Mouse (Mus musculus): Measurements from ENCODE around the gene Sox1.
A peak's percentile ranks its signal among the peaks of the same experiment; 100 is the strongest.

Sox1 gene

DNA sequence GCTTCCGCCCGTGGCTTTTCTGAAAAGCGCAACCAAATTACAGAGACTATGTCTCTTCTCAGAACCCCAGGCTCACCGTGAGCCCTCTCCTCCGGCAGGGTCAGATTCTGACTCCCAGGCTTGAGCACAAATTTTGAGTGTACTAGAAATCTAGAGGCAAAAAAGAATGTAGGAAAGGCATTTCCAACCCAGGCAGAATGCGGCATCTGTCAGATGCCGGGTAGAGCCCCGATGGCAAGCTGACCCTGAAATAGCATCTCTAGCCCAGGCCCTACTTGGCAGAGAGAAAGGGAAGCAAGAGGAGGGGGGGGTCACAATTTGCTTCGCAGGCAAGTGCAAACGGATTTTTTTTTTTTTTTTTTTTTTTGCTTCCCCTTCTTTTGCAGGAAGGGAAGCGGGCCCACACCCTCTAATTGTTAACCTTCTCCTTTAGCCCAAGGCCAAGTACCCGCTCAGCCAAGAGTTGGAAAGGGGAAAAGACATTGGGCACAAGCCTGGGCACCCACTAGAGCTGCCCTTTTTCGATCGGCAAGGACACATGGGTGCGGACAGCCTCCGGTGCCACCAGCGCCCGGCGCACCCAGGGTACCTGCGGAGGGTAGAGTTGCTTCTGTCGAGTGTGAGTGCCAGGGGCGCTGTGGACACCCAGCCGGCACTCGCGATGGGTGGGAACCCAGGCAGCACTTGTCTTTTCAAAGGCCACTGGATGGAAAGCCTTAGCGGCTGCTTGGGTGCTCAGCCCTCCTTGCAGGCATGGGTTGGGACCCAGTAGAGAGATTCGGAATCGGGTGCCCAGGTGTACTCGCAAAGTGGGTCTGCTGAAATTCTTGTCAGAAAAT is 5.1 kb upstream of the Sox1 start:
- DNase-seq, result peak in 1 of 2 experiments; percentile 37

DNA sequence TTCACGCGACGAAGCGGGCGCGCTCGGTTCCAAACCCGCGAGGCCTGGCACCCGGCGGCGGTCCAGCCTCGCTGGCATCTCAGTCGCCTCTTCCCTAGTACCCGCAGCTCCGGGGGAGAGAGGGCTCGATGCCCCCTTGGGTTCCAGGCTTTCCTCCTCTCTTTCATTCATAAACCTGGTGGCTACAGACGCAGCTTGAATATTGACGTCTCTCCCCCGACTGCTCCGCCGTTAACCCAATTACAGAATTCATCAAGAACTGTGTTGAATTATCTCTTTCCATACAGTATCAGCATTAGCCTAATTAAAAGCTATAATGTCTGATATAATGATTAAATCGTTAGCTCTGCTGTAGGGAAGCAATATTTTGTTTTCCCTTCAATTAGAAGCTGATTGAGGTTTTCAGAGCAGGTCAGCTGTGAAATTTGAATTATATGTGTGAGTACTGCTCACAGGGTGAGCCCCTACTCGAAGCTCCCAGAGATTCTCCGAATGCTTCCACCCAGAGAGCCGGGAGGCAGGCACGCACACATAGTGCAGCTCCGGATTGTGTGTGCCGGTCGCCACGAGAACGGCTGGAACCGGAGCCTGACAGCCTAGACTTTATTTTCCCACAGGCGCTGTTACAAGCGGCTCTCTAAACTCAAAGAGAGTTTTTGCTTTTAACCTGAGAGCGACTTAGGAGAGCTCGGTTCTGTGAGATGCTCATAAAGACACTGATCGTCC is 4.3 kb upstream of the Sox1 start:
- DNase-seq, result peak in 1 of 2 experiments; percentile 45

DNA sequence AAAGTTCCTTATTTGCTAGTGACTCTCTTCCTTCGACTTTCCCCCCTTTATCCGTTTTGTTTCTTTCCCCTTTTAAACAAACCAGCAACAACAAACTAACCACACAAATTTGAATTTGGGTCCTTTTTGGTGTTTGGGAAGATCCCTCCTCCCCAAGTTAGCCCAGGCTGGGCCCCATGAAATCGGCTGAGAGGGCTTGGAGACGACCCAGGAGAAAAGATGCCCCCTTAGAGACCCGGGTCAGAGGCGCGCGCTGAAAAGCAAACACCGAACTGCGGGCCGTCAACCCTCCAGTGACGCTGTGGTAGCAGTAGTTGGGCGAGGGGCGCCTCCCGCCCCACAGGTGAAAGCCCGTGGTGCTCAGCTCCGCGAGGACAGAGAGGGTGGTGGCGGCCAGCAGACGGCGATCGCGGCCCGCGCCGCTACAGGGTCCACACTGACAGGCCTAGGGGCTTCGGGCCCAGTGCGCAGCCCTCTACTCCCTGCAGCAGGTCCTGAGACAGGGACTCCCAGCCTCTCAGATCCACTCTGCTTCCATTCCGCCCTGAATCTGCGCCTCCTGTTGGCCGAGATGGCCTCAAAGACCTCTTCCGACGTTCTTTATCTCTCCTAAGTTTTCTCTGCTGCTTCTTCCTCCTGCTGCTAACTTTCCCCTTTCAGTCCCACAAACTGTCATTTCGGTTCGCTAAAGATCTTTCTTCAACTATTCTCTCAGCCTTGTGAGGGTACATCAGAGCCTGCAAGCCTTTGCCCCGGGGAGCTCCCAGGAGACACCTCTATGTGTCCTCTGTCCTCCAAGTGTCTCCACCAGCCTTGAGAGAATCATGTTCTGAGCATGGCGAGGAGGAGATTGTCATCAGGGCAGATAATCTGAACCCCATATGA is 3.5 kb upstream of the Sox1 start:
- DNase-seq, result peak; percentile 41 to 52

DNA sequence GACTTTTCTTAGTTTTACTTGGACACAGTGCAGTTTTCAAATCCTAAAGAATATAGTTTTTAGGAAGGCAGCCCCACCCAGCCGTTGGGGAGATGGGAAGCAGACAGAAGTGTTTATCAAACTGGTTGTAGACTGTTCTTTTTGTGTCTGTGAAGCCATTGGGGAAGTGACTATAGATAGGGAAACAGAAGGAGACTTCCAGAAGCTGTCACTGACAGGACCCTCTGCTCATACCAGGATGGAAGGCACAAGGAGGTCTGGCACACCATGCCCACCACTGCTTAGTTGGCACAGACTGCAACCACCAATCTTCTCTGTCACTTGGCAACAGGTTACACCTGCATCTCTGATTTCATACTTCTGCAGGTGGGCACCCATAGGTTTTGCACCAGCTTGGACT is 2.3 kb upstream of the Sox1 start:
- no peak for DNase-seq

DNA sequence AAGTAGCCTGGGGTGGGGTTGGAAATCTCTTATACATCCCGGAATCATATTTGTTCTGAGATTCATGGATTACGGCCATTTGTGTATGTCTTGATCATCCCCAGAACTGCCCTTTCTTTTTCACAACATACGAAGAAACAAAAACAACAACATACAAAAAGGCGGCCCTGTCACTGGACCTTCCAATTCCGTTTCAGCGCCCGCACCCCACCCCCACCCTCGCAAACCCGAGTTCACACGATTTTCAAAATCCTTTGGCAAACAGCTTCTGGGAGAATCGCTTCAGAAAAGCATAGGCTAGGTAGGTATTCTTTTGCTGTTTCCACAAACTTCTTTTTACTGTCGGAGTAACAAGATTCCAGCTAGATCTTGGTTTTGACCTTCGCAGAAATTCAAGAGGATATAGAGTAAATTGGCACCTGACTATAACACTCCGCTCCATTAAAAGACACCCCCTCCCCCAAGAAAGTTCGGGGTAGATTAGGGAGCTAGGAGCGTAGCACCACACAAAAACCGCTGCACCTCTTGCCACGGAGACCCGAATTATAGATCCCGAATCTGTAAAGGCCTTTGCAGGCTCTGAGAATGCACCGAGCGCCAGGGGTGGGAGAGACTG is 602 bp upstream of the Sox1 start:
- DNase-seq, result no peak

DNA sequence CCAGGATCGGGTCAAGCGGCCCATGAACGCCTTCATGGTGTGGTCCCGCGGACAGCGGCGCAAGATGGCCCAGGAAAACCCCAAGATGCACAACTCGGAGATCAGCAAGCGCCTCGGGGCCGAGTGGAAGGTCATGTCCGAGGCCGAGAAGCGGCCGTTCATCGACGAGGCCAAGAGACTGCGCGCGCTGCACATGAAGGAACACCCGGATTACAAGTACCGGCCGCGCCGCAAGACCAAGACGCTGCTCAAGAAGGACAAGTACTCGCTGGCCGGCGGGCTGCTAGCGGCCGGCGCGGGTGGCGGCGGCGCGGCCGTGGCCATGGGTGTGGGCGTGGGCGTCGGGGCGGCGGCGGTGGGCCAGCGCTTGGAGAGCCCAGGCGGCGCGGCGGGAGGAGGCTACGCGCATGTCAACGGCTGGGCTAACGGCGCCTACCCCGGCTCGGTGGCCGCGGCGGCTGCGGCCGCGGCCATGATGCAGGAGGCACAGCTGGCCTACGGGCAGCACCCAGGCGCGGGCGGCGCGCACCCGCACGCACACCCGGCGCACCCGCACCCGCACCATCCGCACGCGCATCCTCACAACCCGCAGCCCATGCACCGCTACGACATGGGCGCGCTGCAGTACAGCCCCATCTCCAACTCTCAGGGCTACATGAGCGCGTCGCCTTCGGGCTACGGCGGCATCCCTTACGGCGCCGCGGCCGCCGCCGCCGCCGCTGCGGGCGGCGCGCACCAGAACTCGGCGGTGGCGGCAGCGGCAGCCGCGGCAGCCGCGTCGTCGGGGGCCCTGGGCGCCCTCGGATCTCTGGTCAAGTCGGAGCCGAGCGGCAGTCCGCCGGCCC is 1.6 kb downstream of the Sox1 start:
- DNase-seq, result peak in 1 of 2 experiments; percentile 27

DNA sequence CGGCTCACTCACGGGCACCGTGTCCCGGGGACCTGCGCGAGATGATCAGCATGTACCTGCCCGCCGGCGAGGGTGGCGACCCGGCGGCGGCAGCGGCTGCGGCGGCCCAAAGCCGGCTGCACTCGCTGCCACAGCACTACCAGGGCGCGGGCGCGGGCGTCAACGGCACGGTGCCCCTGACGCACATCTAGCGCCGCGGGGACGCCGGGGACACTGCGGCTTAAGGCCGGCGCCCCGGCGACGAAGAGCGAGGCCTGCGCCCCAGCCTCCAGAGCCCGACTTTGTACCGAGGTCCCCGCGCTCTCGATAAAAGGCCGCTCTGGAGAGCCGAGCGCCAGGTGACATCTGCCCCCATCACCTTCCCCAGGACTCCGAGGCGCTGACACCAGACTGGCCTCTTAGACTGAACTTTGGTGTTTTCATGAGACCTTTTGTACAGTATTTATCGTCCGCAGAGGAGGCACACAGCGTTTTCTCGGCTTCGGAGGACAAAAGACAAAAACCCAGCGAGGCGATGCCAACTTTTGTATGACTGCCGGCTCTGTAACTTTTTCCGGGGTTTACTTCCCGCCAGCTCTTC is 2.3 kb downstream of the Sox1 start:
- DNase-seq, result no peak

DNA sequence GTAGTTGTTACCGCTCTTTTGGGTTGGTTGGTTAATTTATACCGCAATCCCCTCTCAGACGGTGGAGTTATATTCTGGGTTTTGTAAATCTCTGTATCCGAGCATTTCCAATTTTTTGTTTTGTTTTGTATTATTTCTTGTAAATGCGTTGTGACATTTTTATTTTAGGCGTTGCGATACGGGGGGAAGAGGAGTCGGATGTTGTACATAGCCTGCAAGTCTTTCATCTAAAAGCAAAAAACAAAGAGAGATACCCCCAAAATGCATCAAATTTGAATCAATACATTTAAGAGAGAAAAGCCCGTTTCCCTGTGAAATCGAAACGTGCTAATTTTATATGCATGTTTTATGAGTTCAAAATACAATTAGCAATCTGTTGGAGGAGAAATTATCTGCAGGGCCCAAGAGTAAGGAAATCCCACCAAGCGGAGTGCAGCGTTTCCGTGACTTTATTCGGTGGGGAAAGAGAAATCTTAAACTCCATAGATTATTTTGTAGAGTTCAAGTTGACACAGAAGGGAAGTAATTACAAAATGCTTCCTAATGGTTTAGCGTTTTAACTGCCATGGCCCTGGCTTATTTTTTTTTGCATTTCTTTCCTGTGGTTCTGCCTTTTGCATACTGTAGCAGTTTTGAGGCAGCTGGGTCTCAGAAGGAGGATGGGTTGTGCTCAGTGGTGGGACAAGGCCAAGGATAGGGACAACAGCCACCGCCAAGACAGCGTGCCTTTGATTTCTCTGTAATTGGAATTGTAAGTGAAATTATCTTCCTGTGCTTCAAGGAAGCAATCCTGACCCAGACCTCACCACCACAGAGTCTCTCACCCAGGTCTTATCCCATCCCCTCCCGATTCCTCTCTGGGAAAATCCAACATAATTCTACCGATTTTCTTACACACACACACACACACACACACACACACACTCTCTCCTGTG is 3.2 kb downstream of the Sox1 start:
- DNase-seq, result no peak

DNA sequence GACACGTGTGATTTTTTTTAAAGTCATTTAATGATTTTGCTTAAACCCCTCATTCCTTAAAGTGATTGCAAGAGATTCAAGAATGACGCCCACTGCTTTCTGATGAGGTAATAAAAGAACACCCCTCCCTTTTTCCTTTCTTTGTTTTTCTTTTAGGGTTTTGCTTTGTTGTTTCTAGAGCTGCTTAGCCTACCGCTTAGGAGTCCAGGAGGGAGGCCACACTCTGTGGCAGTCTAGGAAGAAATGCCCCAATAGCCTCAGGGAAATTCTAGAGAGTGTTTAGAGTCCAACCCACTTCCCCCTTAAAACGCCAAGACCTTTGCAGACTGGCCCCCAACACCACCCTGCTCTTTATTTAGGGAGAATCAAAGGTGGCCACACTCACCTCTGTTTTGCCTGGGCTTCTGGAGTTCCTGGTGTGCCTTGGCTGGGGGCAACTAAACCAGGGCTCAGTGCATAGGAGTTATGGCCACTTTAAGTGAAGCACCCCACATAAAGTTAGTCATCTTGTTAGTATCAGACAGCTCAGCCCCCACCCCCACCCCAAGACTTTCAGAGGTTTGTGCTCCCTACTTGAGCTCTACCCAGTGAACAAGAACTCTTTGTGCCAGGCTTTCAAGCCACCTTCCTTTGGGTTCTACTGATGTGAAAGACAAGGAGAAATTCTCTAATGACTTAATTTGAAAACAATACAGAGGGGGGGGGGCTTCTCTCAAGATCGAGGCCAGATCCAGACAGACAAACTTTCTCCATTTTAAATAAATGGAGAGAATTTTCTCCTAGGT is 4.5 kb downstream of the Sox1 start:
- no peak for DNase-seq

DNA sequence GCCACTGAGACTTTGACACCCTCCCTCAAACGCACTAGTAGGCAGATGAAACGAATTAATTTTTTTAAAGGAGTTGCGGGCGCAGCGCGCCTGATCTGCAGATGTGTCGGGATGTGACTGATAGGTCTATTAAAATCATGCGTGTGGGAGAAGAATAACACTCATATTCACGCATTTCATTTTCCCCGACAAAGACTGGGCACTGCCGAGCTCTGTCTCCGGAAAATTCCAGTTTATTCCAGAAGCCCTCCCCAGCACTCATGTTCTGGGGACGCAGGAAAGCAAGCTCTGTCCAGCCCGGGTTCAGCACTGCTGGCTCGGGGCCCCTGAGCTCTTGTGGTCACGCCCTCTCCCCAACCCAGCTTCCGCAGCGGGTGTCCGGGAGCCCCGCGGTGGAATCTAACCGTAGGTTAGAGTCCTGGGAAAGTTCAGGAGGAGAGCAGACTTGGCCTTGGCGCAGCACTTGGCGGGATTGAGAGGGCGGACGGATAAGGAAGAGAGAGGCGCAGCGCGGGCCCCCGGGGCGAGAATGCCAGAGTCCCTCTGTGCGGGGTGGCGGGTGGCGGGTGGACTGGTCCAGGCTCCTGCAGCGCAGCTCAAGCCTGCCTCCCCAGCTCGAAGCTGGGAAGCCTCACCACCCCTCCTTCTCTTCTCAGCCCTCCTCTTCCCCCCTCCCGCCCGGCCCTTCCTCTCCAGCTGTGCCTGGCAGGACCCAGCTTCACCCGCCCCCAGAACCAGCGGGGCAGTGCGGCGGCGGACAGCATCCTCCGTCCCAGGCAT is 5.7 kb downstream of the Sox1 start:
- peak in 1 of 2 experiments; percentile 27 for DNase-seq

DNA sequence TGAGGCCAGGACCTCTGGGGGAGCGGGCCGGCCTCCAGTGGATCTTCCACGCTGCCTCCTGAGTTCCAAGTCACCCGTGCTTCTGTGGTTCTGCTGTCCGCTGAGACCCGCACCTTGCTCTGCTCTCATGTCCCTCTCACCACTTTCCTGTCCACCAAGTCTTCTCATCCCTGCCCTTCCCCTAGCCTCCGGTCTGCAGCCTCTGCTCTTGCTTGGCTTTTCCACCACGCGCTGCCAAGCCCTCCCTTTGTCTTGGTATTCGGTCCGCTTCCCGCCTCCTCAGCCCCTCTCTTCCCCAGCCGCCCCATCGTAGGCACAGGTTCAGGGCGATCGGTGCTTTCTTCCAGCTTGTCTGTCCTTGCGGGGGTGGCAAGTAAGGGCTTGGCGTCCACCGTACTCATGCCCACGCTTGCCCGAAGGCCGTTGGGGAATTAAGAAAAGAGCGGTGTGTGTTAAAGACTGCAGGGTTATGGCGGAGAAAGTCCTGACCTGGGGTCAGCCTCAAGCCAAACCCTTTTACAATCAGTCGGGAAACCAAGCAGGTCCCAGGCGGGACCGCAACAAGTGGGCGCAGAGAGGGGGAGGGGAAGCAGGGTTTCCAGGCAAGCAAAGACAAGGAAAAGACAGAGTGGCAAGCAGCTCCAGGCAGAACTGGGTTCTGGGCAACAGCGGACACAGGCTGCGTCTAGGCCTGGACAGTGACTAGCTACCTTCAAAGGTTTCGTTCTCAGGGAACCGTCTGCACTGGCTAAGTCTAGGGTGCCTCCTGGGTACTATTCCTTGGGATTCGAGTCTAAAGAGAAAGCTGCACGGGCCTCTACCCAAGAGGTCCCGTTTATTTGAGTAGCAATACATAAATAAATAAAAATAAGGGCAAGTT is 6.5 kb downstream of the Sox1 start:
- DNase-seq, result no peak

DNA sequence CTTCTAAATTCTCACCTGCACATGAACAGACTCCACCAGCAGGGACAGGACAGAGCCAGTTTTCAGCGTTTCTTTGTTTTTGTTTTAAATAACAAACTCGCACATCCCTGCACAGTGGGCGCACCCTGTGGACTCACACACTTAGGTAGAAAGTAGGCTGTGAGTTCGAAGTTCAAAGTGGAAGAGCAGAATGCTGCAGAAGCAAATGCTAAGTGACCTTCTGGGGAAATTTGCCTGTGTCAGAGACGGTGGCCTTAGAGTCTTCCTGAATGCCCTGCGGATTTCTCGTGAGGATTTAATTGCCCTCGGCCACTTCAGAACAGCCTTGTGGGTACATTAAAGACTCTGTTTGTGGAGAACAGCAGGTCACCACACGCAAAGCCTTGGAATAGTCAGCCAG is 7.6 kb downstream of the Sox1 start:
- no peak for DNase-seq

DNA sequence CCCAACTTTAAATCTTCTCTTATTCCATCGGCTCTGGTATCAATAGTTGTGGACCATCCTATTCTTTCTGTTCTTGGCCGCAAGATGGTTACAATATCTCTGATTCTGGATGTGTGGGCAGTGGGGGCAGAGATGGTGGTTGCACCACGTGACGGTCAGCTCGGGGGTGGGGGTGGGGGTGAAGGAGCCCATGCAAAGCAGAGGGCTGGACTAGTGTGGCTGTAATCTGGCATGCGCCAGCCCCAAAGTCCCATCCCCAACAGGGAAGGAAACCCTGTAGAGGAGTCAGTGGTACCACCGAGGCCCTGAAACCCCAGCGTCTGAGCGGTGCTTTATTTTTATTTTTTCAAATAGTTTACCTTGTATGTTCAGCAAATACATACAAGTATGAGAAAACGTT is 12.9 kb downstream of the Sox1 start:
- no peak for DNase-seq

DNA sequence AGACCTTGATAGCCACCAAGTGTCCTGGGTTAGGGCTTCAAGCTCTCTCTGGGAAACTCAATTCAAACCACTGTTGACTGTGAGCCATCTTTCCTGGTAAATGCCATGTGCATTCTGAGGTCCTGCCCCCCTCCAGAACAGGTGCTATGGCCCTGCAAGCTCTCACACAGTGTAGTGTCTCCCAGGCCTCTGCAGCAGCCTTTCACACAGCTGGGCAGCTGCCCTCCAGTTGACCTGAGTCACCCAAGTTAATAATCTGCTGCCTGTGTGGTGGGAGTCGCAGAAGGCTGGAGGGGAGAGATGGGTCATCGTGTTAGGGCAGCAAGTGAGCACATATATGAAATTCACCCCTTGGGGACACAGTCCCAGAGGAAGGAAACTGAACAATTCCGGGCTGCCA is 14.9 kb downstream of the Sox1 start:
- no peak for DNase-seq

DNA sequence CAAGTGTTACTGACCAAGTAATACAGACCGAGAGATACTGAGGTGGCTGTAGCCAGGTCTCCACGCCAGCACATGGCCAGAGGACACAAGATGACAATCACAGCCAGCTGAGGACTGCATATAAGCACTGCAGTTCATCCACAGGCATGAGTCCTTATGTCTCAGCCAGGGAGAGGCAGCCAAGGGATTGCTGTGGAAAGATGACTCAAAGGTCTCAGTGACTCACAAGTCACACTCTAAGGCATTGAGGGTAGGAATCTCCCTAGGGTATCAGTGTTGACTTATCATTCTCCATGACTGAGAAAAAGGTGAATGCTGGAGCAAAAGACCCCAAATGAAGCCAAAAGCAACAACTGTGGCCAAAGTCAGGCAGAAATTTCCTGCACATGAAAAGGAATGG is 22.0 kb downstream of the Sox1 start:
- DNase-seq, result no peak

DNA sequence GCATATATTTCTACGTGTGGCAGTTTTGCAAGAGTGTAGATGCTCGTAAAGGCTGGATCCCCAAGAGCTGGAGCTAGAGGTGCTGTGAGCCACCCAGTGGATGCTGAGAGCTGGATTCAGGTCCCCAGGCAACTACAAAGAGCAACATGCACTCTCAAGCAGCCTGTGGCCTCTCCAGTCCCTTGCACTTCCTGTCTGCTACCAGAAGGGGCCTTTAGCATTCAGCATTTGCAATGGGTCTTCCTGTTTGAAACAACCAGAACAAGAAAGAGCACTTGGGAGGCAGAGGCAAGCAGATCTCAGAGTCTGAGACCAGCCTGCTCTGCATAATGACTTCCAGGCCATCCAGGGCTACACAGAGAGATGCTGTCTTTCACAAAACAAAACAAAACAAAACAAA is 25.4 kb downstream of the Sox1 start:
- no peak for DNase-seq

DNA sequence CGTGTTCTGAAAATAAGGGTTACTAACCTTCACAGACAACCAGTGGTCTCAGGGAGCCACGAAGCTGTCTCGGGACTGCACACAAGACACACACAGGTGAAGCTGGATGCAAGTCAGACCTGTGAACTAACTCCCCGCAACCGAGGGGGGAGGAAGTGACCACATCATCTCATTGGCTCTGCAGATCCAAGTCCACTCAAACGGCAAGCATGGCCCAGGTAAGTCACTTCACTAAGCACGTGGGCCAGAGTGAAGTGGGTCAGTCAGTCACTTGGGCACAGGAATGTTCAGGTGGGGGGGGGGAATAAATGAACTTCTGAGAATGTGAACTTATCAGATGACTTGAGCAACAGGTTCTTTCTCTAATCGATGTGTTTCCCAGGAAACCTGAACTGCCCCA is 30.8 kb downstream of the Sox1 start:
- no peak for DNase-seq

DNA sequence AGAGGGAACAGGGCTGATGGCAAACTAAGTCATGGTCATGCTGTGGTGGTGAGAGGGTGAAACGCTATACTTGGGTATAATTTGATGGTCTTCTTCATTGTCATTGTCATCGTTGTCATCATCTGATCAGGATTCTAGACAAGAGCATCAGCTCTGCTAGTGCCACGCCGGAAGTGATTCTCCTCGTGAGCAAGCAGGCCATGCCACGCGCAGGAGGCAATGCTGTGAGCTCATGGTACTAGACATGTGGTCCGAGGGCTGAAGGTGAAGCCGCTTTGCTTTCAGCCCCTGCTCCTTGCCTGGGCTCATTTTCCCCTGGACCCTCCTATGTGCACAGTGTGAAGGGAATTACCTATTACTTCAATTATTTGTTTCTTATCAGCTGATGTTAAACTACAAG is 32.3 kb downstream of the Sox1 start:
- DNase-seq, result no peak

Measured in cerebellum, postnatal 14 days (tissue).